ENCODE assay signal across 8 mouse cellular contexts in the genomic region with DNA sequence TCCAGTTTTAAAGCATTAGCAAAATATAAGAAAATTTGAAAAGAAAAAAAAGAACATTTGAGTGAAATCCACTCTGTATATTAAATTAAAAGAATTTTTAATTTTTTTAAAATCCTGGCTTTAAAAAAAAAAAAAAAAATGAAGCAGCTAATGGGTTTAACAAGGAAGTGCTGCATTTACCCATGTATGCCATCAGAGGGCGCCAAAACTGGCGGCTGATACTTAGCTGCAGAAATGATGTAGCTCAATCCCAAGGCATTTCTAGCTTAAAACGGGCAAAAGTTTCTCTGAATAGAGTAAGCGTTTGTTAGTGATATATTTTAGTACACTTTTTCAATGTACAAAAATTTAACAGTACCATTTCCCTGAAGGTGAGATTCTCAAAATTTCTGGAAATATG.
A peak's percentile ranks its signal among the peaks of the same experiment; 100 is the strongest.
DNase-seq lines count a peak whose midpoint lies in the region; ATAC-seq and TF ChIP-seq lines count a peak whose summit lies in the region.

No protein-coding gene starts in this region.

- no peaks in the 10 kb centered on the region for H3K9me3 ChIP-seq in kidney, embryonic 14.5 days (ENCODE audit: control insufficient read depth, low read length)
- no peaks in the 10 kb centered on the region for H3K9me3 ChIP-seq in midbrain, embryonic 16.5 days (replicated peaks; ENCODE audit: control insufficient read depth, low read length, poor library complexity, severe bottlenecking)

- H3K4me2 ChIP-seq in kidney, embryonic 14.5 days (replicated peaks; ENCODE audit: low read depth, low read length), result no peak overlapping the region
- H3K4me2 ChIP-seq in midbrain, embryonic 16.5 days (ENCODE audit: low read length), result no peak overlapping the region

- no peak for ATAC-seq in CD4-positive, CD25-positive, alpha-beta regulatory T cell, adult 4 months
- no peak for ATAC-seq in kidney, embryonic 14.5 days (ENCODE audit: low FRiP score, low TSS enrichment)
- ATAC-seq in Patski, result no peak
- ATAC-seq in midbrain, embryonic 16.5 days, result no peak

- TF ChIP-seq CTCF in Patski (IDR thresholded peaks at IDR 0.05), result peak; percentile 79

- H3K27ac ChIP-seq in kidney, embryonic 14.5 days (ENCODE audit: low read depth, low read length), result no peak overlapping the region
- H3K27ac ChIP-seq in midbrain, embryonic 16.5 days (ENCODE audit: low read length), result no peak overlapping the region

- 13% methylated on average over 4 of the region's 4 CpGs for WGBS in kidney, embryonic 14.5 days
- 11% methylated on average over 4 of the region's 4 CpGs for WGBS in midbrain, embryonic 16.5 days

- in situ Hi-C loops in Patski (cut with MboI; ENCODE audit: low pct_unique_long_range_greater_than_20kb), result no loop called here

- CTCF ChIA-PET in Patski (lab: Charles Lee), result interaction anchor here (1.0 kb wide), 1 partner anchor 24 kb away, joined by 4 read pairs; no protein-coding TSS in a partner anchor

- POLR2A ChIA-PET in Patski (lab: Charles Lee), result no interaction called here

- no peaks in the 10 kb centered on the region for H3K36me3 ChIP-seq in kidney, embryonic 14.5 days (ENCODE audit: control insufficient read depth, insufficient read depth, low read length)
- H3K36me3 ChIP-seq in midbrain, embryonic 16.5 days (ENCODE audit: control insufficient read depth, insufficient read depth, low read length), result no peaks in the 10 kb centered on the region

- H3K4me1 ChIP-seq in kidney, embryonic 14.5 days (ENCODE audit: control insufficient read depth, insufficient read depth, low read length), result no peaks in the 10 kb centered on the region
- H3K4me1 ChIP-seq in midbrain, embryonic 16.5 days (ENCODE audit: control insufficient read depth, insufficient read depth, low read length), result no peaks in the 10 kb centered on the region

- H3K4me3 ChIP-seq in kidney, embryonic 14.5 days (ENCODE audit: low read length), result no peak overlapping the region
- no peak overlapping the region for H3K4me3 ChIP-seq in midbrain, embryonic 16.5 days (ENCODE audit: low read depth, low read length)

- no peak overlapping the region for H3K9ac ChIP-seq in kidney, embryonic 14.5 days (ENCODE audit: low read depth, low read length)
- H3K9ac ChIP-seq in midbrain, embryonic 16.5 days (ENCODE audit: low read depth, low read length), result no peak overlapping the region

- DNase-seq in CD4-positive, CD25-positive, alpha-beta regulatory T cell, adult 2 months (ENCODE audit: low read depth, low spot score), result peak; percentile 75
- peak; percentile 36 for DNase-seq in kidney, adult 9 months
- no peak for DNase-seq in Patski (ENCODE audit: low read depth, low spot score)
- peak; percentile 37 for DNase-seq in fibroblast of lung, adult 2 months (ENCODE audit: low read depth)
- DNase-seq in lung, postnatal 36 days, result peak; percentile 36

- H3K27me3 ChIP-seq in kidney, embryonic 14.5 days (ENCODE audit: control insufficient read depth, insufficient read depth, low read length), result no peaks in the 10 kb centered on the region
- no peaks in the 10 kb centered on the region for H3K27me3 ChIP-seq in Patski
- no peaks in the 10 kb centered on the region for H3K27me3 ChIP-seq in midbrain, embryonic 16.5 days (ENCODE audit: control insufficient read depth, insufficient read depth, low read depth, low read length)
